Mouse (Mus musculus): ENCODE measurements around the gene Cyp4f15. TPM values are rescaled to one million over a fixed set of nuclear protein-coding genes. Genes with fewer than 3 reads are reported as not detected.

Gene Cyp4f15
- polyA plus RNA-seq, 1 experiment from 2014 or later: 0.56 TPM

Other genes starting within 250 kb of the Cyp4f15 start
- 20.4 and 27.6 TPM in 2 replicates for gene Cyp4f39, start 232.9 kb upstream of the Cyp4f15 start, polyA plus RNA-seq (2015; fragmentation: Nextera tagmentation; extraction: Ambion mirVana)
- 11.7 and 15.5 TPM in 2 replicates for gene Cyp4f17, start 179.6 kb upstream of the Cyp4f15 start, polyA plus RNA-seq (2015; fragmentation: Nextera tagmentation; extraction: Ambion mirVana)
- 18.2 and 23.3 TPM in 2 replicates for gene Cyp4f16, start 149.1 kb upstream of the Cyp4f15 start, polyA plus RNA-seq (2015; fragmentation: Nextera tagmentation; extraction: Ambion mirVana)
- not detected in 2 replicates for gene Cyp4f37, start 64.3 kb upstream of the Cyp4f15 start, polyA plus RNA-seq (2015; fragmentation: Nextera tagmentation; extraction: Ambion mirVana)
- gene Cyp4f40, start 26.7 kb upstream of the Cyp4f15 start, polyA plus RNA-seq (2015; fragmentation: Nextera tagmentation; extraction: Ambion mirVana): 0.12 TPM in 2 replicates
- gene Zfp871, start 102.7 kb downstream of the Cyp4f15 start, polyA plus RNA-seq (2015; fragmentation: Nextera tagmentation; extraction: Ambion mirVana): 27.0 and 30.8 TPM in 2 replicates
- gene Zfp811, start 124.3 kb downstream of the Cyp4f15 start, polyA plus RNA-seq (2015; fragmentation: Nextera tagmentation; extraction: Ambion mirVana): 3.8 and 4.0 TPM in 2 replicates
- gene Zfp799, start 144.6 kb downstream of the Cyp4f15 start, polyA plus RNA-seq (2015; fragmentation: Nextera tagmentation; extraction: Ambion mirVana): 15.4 and 16.5 TPM in 2 replicates
- 5.6 and 6.9 TPM in 2 replicates for gene Zfp870, start 206.0 kb downstream of the Cyp4f15 start, polyA plus RNA-seq (2015; fragmentation: Nextera tagmentation; extraction: Ambion mirVana)
- gene Cyp4f14, start 231.7 kb downstream of the Cyp4f15 start, polyA plus RNA-seq (2015; fragmentation: Nextera tagmentation; extraction: Ambion mirVana): not detected in 2 replicates